Mouse (Mus musculus): ENCODE results near the gene Hist1h3c. TPM values are rescaled to one million over a fixed set of nuclear protein-coding genes. Genes with fewer than 3 reads are reported as not detected.
"Not testable (repeated sequence)": the region's sequence is repeated elsewhere in the genome, so short reads cannot be mapped to it uniquely, and the experiment has no call there.

The Hist1h3c gene
- 3.8 and 7.0 TPM in 2 replicates for polyA plus RNA-seq (2012)

- H3K4me3 ChIP-seq (replicated peaks): peak within 1 kb of the TSS; percentile 79
- no peaks in the 10 kb centered on the region for H3K9me3 ChIP-seq (ENCODE audit: control insufficient read depth, low read length)
- TF ChIP-seq TAL1 (IDR thresholded peaks at IDR 0.05; ENCODE audit: low read length) (no peak), GATA1 (IDR thresholded peaks at IDR 0.05; ENCODE audit: low read length) (peak; percentile 24; the same call in 1 of the 2 replicates)
- no peaks in the 10 kb centered on the region for H3K27me3 ChIP-seq (ENCODE audit: control insufficient read depth)
- peaks cover 9% of the 10 kb centered on the region for H3K36me3 ChIP-seq (ENCODE audit: control insufficient read depth)
- peaks cover 70% of the 10 kb centered on the region for H3K4me1 ChIP-seq (ENCODE audit: control insufficient read depth)
Observed at GRCm38 (mm10) chr13:23745381-23746161, at the start of gene Hist1h3c. Gene Hist1h3c, minus strand, starts transcription at chr13:23745602.

- TF ChIP-seq TAL1 (IDR thresholded peaks at IDR 0.05; ENCODE audit: low read length): no peak
- no peak for TF ChIP-seq GATA1 (IDR thresholded peaks at IDR 0.05; ENCODE audit: low read length)
- H3K36me3 ChIP-seq (ENCODE audit: control insufficient read depth): no peaks in the 10 kb centered on the region
- H3K4me1 ChIP-seq (ENCODE audit: control insufficient read depth): no peaks in the 10 kb centered on the region
- H3K4me3 ChIP-seq (replicated peaks): no peak overlapping the region
- H3K9me3 ChIP-seq (ENCODE audit: control insufficient read depth, low read length): no peaks in the 10 kb centered on the region
- 0 out of 2 replicates have a peak, but pooled peaks cover 2% of the 10 kb centered on the region for H3K27me3 ChIP-seq (ENCODE audit: control insufficient read depth)
Observed at GRCm38 (mm10) chr13:23792520-23792919, 47.1 kb upstream of the Hist1h3c start.

- Histone ChIP-seq H3K9me3 (ENCODE audit: control insufficient read depth, low read length) (no peaks in the 10 kb centered on the region), H3K36me3 (ENCODE audit: control insufficient read depth) (no peaks in the 10 kb centered on the region), H3K4me3 (replicated peaks) (peak overlapping the region; percentile 20), H3K27me3 (ENCODE audit: control insufficient read depth) (no peaks in the 10 kb centered on the region), H3K4me1 (ENCODE audit: control insufficient read depth) (peaks cover 27% of the 10 kb centered on the region)
- TF ChIP-seq TAL1 (IDR thresholded peaks at IDR 0.05; ENCODE audit: low read length): no peak
- no peak for TF ChIP-seq GATA1 (IDR thresholded peaks at IDR 0.05; ENCODE audit: low read length)
Observed at GRCm38 (mm10) chr13:23779025-23779424, 33.6 kb upstream of the Hist1h3c start.

- H3K27me3 ChIP-seq (ENCODE audit: control insufficient read depth): no peaks in the 10 kb centered on the region
- H3K4me1 ChIP-seq (ENCODE audit: control insufficient read depth): peaks cover 32% of the 10 kb centered on the region
- no peaks in the 10 kb centered on the region for H3K36me3 ChIP-seq (ENCODE audit: control insufficient read depth)
- TF ChIP-seq TAL1 (IDR thresholded peaks at IDR 0.05; ENCODE audit: low read length) (no peak), GATA1 (IDR thresholded peaks at IDR 0.05; ENCODE audit: low read length) (no peak)
- no peak overlapping the region for H3K4me3 ChIP-seq (replicated peaks)
- no peaks in the 10 kb centered on the region for H3K9me3 ChIP-seq (ENCODE audit: control insufficient read depth, low read length)
Observed at GRCm38 (mm10) chr13:23778339-23778738, 32.9 kb upstream of the Hist1h3c start.

- Histone ChIP-seq H3K36me3 (ENCODE audit: control insufficient read depth) (no peaks in the 10 kb centered on the region), H3K9me3 (ENCODE audit: control insufficient read depth, low read length) (no peaks in the 10 kb centered on the region), H3K4me3 (replicated peaks) (peak overlapping the region; percentile 54), H3K4me1 (ENCODE audit: control insufficient read depth) (peaks cover 62% of the 10 kb centered on the region), H3K27me3 (ENCODE audit: control insufficient read depth) (no peaks in the 10 kb centered on the region)
- no peak for TF ChIP-seq GATA1 (IDR thresholded peaks at IDR 0.05; ENCODE audit: low read length)
- TF ChIP-seq TAL1 (IDR thresholded peaks at IDR 0.05; ENCODE audit: low read length): no peak
Observed at GRCm38 (mm10) chr13:23772561-23773313, 27.3 kb upstream of the Hist1h3c start.

GRCm38 (mm10) chr13:23769613-23770012 lies 24.2 kb upstream of the Hist1h3c start, which contains the start of gene Trim38:
Gene Trim38, plus strand, starts transcription at chr13:23769913.
- not testable (repeated sequence) for H3K9me3 ChIP-seq (ENCODE audit: control insufficient read depth, low read length); H3K36me3 ChIP-seq (ENCODE audit: control insufficient read depth); H3K4me3 ChIP-seq (replicated peaks); H3K27me3 ChIP-seq (ENCODE audit: control insufficient read depth)
- H3K4me1 ChIP-seq (ENCODE audit: control insufficient read depth): peaks cover 75% of the 10 kb centered on the region

- Histone ChIP-seq H3K4me1 (ENCODE audit: control insufficient read depth) (peaks cover 82% of the 10 kb centered on the region), H3K4me3 (replicated peaks) (no peak overlapping the region), H3K36me3 (ENCODE audit: control insufficient read depth) (peaks cover 5% of the 10 kb centered on the region; the same call in 1 of the 2 replicates), H3K9me3 (ENCODE audit: control insufficient read depth, low read length) (no peaks in the 10 kb centered on the region), H3K27me3 (ENCODE audit: control insufficient read depth) (no peaks in the 10 kb centered on the region)
- TF ChIP-seq TAL1 (IDR thresholded peaks at IDR 0.05; ENCODE audit: low read length): no peak
- TF ChIP-seq GATA1 (IDR thresholded peaks at IDR 0.05; ENCODE audit: low read length): no peak
Observed at GRCm38 (mm10) chr13:23768834-23769397, 23.5 kb upstream of the Hist1h3c start.

- Histone ChIP-seq H3K9me3 (ENCODE audit: control insufficient read depth, low read length) (no peaks in the 10 kb centered on the region), H3K36me3 (ENCODE audit: control insufficient read depth) (peaks cover 5% of the 10 kb centered on the region; the same call in 1 of the 2 replicates), H3K4me1 (ENCODE audit: control insufficient read depth) (peaks cover 79% of the 10 kb centered on the region), H3K27me3 (ENCODE audit: control insufficient read depth) (no peaks in the 10 kb centered on the region), H3K4me3 (replicated peaks) (peak overlapping the region; percentile 20)
- TF ChIP-seq TAL1 (IDR thresholded peaks at IDR 0.05; ENCODE audit: low read length) (no peak), GATA1 (IDR thresholded peaks at IDR 0.05; ENCODE audit: low read length) (no peak)
Observed at GRCm38 (mm10) chr13:23766772-23767171, 21.4 kb upstream of the Hist1h3c start.

GRCm38 (mm10) chr13:23765172-23765513 lies 19.7 kb upstream of the Hist1h3c start:
- Histone ChIP-seq H3K36me3 (ENCODE audit: control insufficient read depth) (peaks cover 5% of the 10 kb centered on the region; the same call in 1 of the 2 replicates), H3K27me3 (ENCODE audit: control insufficient read depth) (no peaks in the 10 kb centered on the region), H3K4me1 (ENCODE audit: control insufficient read depth) (peaks cover 81% of the 10 kb centered on the region), H3K4me3 (replicated peaks) (peak overlapping the region; percentile 80), H3K9me3 (ENCODE audit: control insufficient read depth, low read length) (no peaks in the 10 kb centered on the region)
- TF ChIP-seq GATA1 (IDR thresholded peaks at IDR 0.05; ENCODE audit: low read length) (no peak), TAL1 (IDR thresholded peaks at IDR 0.05; ENCODE audit: low read length) (peak; percentile 19; the same call in 1 of the 3 replicates)

All from erythroblast, embryonic 14.5 days (primary cell).